14 mouse cellular contexts compared by ENCODE assay signal in the genomic region with DNA sequence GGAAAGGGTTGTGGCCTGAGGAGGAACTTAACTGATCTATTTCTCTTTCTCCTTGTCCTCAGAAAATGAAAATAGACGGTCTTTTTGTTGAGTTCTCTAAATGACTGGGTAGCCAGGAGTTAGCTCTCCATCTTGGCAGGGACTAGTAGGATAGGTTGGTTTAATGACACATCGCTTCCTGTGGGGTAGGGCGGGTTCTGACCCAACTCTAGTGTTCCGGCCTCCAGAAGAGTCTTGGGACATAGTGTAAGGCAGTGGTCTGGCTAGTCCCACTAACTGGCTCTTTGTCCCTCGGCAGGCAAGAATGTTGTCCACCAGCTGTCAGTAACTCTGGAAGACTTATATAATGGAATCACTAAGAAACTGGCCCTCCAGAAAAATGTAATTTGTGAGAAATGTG. TPM values are rescaled to one million over a fixed set of nuclear protein-coding genes. Genes with fewer than 3 reads are reported as not detected.
"Had no signal": no experiment of that assay in that cellular context is flagged by ENCODE, and none has a peak within 500 bp of the region (broad histone marks: within the 10 kb centered on the region; RNA-seq: fewer than 3 reads in every experiment).

No protein-coding gene starts in this region.

- H3K27ac ChIP-seq: left cerebral cortex, adult 2 months; liver, embryonic 13.5 days had no signal

- H3K27me3 ChIP-seq: liver, embryonic 13.5 days had no signal

- DNase-seq: kidney, postnatal 14 days; kidney, postnatal 4 days; layer of hippocampus, postnatal 36 days; liver, embryonic 13.5 days; lung, adult 2 months; lung, postnatal 14 days; lung, postnatal 4 days; thymus, adult 18-20 months; thymus, postnatal 36 days had no signal

- H3K9me3 ChIP-seq: liver, embryonic 13.5 days had no signal

- H3K4me3 ChIP-seq: left cerebral cortex, adult 2 months; liver, embryonic 13.5 days had no signal

- H3K4me2 ChIP-seq: liver, embryonic 13.5 days; midbrain, embryonic 11.5 days had no signal

RNA-seq across cellular contexts. Expression of a gene that starts 46.4 kb away (rescaled TPM):
- total RNA-seq: megakaryocyte-erythroid progenitor cell, adult 5-6 weeks had no signal

RNA-seq across cellular contexts. Expression of a gene that starts 56.5 kb away (rescaled TPM):
- total RNA-seq: liver, adult 2 months; megakaryocyte progenitor cell, adult 5-6 weeks; megakaryocyte-erythroid progenitor cell, adult 5-6 weeks had no signal
- polyA plus RNA-seq: liver, adult 2 months had no signal
